Mouse (Mus musculus): ENCODE results near the gene Adgb.

The Adgb gene

DNA sequence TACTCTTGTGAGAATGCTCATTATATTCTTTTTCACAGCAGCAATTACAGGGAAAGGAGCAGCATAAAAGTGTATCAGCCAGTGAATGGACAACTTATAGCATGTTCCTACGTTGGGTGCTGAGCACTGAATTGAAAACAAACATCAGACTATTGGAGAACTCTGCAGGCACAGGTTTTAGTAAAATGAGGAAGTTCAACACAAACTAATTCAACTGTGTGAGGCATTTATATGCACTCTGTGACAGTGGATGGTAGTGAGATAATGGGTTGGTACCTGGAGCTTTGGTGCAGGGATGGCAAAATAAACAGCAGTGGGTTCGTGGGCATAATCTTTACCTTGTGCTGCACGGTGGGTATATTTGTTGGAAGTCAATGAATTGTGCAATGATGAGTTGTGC, 121.6 kb downstream of the Adgb start:
- DNase-seq (ENCODE audit: low spot score) = no peak

DNA sequence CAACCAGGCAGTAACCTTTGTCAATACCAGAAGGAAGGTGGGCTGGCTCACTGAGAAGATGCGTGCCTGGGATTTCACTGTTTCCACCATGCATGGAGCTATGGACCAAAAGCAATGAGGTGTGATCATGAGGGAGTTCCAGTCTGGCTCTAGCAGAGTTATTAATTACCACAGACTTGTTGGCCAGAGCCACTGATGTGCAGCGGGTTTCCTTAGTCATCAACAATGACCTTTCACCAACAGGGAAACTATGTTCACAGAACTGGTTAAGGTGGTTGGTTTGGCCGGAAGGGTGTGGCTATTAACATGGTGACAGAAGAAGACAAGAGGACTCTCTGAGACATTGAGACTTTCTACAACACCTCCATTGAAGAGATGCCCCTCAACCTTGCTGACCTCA, 128.2 kb downstream of the Adgb start:
- DNase-seq (ENCODE audit: low spot score) = no peak

GRCm38 (mm10) chr10:10325560-10325959, 146.6 kb downstream of the Adgb start:
- no peak for DNase-seq (ENCODE audit: low spot score)

DNA sequence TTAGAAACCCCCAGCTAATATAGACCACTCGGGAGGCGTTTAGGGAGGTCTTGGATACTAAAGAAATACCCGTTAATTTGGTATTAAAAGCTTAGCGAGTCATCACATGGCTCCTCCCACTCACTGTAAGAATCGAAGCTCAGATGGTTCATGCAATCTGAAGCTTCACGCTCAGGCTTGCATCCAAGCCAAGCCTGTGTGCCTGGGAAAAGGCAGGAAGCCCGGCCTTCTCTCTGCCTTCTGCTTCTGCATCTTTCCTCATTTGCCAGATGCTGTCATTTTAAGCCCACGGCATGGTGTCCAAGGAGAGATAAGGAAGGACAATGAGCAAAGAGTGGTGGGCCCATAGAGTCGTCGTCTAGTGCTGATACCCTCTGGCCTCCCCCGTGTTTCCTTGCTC, 149.2 kb downstream of the Adgb start:
- DNase-seq (ENCODE audit: low spot score) = no peak

DNA sequence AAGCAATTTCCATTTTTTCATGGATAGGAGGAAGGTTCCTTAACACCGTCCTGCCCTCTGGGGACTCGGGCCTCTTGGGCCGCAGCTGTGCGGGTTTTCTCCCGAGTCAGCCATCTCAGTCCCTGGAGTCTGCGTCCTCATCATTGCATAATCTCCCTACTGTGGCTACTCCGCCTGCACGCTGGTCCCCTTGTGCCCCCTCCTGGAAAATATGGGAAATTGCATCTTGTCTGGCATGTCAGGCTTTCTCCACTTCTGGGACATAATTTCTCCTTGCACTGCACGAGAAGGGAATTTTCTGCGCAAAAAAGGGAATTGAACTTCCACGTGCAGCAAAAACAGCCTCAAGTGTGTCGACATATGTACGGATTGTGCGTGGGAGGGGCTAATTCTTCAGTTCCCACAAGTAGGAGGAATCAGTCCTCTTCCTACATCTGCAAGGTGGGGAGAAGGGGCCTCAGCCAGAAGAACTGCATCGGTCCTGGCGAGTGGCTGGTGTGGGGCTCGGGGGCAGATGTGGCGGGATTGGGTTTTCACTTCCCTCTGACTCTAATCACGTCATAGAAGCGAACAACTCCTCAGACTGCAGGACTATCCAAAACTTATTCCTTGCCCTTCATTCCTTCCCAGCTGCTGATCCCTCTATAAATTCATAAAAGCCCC, 150.9 kb downstream of the Adgb start:
- DNase-seq (ENCODE audit: low spot score) = peak; percentile 40

DNA sequence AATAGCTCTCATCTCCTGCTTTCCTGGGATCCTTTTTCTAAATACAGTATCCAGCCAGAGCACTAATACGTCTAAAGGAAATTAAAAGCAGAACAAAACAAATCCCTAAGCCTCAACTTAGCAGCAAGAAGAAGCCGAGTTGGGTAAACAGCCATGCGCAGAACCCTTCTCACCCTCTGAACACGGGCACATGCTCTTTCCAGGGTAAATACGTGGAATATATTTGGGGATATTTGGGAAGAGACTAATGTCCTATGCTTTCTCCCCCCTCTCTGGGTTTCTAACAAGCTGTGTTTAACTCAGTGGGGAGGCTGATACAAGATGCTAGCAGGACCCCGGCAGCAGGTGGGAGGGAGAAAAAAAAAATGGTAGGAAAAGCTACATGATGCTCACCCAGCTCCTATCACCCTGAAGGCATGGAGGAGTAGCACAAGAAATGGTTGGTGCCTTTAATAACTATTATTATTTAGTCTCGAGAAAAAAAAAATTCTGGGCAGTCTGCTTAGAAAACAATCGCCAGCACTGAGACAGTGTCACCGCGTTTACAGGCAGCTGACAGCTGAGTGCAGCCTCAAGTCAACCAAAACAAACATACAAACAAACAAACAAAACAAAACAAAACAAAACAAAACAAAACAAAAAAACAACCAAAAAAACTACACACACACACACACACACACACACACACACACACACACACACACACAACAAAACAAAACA, 151.6 kb downstream of the Adgb start:
- DNase-seq (ENCODE audit: low spot score) = no peak

DNA sequence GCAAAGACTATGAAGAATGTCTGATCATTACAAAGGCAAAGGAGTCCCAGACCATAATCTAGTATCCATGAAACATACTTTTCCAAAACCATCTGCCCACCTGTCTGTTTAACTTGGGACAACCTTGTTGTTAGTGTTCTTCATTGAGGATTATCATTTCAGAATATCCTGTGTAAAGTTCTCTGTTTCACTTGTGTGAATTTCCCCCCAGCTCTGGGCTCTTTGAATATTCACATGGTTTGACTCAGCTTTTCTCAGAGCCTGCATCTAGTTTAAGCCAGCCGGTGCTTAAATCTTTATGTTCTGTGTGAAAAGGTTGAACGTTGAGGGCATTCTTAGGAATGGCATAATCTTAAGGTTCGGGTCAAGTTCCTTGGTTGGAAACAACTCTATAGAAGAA, 154.0 kb downstream of the Adgb start:
- DNase-seq (ENCODE audit: low spot score) = no peak

GRCm38 (mm10) chr10:10315631-10316030, 156.5 kb downstream of the Adgb start:
- no peak for DNase-seq (ENCODE audit: low spot score)

DNA sequence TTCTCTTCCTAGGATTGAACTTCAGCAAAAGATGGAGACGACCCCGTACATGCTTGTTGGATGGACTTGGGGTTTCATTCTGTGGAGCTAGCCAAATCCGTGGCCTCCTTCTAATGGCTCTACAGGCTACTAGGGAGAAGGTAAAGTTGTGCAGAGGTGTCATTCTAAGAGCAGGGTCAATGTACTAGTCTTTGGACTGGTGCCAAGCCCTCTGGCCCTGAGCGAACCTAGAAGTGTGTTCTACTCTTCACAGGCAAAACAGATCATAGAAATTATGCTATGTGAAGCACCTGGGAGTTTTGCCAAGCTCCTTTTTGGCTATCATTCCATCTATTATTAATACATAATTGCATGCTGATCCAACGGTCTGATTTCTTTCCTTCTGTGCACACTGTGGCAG, 157.6 kb downstream of the Adgb start:
- DNase-seq (ENCODE audit: low spot score) = no peak

DNA sequence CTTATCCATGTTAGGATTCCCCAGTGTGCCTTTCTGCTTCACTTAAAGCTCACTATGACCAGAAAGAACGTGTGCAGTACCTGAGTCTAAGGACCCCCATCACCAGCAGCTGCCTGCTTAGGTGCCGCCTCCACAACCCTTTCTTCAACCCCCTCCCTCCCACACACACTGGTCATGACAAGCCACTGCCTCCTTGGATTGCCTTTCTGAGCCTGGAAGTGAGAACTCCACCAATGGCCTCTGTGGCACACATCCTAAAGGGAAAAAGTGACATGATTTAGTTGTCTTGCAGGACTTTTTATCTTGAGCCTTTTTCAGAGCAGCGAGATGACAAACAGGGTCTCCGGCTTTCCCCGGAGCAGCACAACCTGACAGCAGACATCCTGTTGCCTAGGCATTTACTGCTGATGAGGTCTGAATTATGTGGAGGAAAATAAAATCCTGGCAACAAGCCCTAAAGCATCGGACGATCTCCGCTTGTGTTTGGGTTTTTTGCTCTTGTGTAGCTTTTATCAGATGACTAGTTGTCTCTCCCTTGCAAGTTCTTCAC, 162.2 kb downstream of the Adgb start:
- DNase-seq (ENCODE audit: low spot score) = no peak

DNA sequence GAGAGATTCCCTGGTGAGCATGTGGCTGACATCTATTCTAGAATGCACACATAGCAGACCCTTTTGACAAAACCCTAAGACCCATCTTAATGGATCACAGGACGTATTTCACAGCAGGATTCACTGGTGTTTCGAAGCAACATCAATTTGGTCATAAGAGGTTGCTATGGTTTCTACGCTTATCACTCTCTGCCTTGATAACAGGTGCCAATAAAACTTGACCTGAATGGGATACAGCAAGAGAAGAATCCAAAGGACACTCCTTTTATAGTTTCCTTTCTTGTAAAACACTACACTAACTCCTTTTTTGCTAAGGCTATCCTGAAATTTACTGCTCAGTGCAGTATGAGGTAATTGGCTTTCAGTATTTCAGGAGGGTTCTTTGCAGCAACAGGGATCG, 163.1 kb downstream of the Adgb start:
- no peak for DNase-seq (ENCODE audit: low spot score)

DNA sequence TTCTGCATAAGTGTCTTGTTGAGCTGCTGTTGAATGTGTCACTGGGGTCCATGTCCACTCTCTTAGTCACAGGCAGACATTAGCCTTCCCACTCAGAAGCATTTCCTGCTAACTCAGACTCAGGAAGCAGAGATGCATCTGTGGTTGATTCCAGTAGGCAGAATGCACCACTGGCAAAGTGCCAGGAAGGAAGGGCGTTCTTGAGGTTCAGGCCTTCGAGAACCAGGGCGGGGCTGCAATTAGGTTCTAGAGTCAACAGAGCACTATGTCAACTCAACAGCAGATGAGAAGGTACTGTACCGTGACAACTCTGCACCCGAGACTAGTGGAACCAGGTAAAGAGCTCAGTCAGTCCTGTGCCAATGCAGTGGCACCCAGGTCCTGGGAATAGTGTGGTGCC, 164.7 kb downstream of the Adgb start:
- DNase-seq (ENCODE audit: low spot score) = no peak

- DNase-seq (ENCODE audit: low spot score) = no peak
These were observed 167.8 kb downstream of the Adgb start for GRCm38 (mm10) chr10:10304370-10304769.

DNA sequence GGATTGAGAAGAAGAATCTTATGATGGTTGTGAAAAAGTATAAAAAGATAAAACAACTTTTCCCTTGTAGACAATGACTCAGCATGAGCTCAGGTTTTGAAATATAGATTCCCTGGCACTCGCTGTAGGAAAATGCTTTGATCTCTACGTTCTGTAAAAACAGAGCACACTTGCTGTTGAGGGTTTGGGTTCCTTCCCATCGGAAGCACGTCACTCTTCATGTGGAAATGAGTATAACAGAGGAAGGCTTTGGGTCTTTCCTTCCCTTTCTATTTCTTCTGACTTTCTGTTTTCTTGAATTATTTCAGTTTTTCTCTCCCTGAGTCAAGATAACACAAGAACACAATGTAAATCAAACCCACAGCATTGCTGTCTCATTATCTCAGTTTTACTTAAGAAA, 170.4 kb downstream of the Adgb start:
- no peak for DNase-seq (ENCODE audit: low spot score)

GRCm38 (mm10) chr10:10300915-10301439, 171.1 kb downstream of the Adgb start:
- DNase-seq (ENCODE audit: low spot score) = no peak

DNA sequence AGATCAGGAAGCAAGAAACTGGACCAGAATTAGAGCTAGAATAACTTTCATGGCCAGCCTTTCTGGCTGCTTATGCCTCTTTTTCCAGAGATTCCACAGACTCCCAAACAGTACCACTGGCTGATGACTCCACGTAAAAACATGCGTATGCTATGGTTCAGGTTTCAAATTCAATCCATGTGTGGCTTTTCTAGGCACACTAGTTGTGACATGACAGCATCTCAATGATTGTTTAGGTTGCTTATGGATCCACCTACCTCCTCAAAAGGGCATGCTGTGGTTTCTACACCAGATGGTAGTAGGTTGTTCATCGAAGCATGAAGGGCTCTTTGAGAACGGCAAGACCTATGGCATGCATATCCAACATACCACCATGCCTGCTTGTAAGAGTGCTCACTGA, 172.1 kb downstream of the Adgb start:
- DNase-seq (ENCODE audit: low spot score) = no peak

GRCm38 (mm10) chr10:10287221-10287867, 184.8 kb downstream of the Adgb start:
- DNase-seq (ENCODE audit: low spot score) = no peak
